Mouse (Mus musculus): ENCODE results near the gene Prap1. TPM values are rescaled to one million over a fixed set of nuclear protein-coding genes. Genes with fewer than 3 reads are reported as not detected.

Gene Prap1
- polyA plus RNA-seq, 1 experiment from 2014 or later, result 6.2 TPM

DNA sequence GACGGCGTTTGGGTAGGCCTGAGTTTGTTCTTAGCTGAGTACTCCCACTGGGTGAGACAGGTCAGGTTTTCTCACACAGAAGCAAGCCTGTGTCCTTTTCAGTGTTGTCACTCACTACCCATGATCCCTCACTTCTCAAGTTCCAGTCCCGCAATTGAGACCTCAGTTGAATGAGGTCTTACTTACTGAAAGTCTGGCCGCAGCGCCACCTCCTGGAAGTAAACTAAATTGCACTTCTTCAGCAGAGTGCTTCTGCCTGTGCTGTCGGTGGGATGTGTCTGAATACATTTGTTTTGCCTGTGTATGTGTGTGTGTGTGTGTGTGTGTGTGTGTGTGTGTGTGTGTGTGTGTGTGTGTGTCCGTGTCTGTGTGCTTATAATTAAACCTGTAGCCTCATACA is 30.1 kb upstream of the Prap1 start:
- peak; percentile 80 for TF ChIP-seq CTCF (IDR thresholded peaks at IDR 0.05; ENCODE audit: low read depth)
- 23% methylated on average over 7 of the region's 7 CpGs for WGBS
- Histone ChIP-seq H3K27me3 (ENCODE audit: insufficient read depth, low read length) (peaks cover 40% of the 10 kb centered on the region), H3K9me3 (replicated peaks; ENCODE audit: low read length) (no peaks in the 10 kb centered on the region), H3K36me3 (ENCODE audit: insufficient read depth, low read length) (no peaks in the 10 kb centered on the region), H3K9ac (ENCODE audit: low read depth, low read length) (no peak overlapping the region), H3K4me2 (ENCODE audit: low read length) (no peak overlapping the region), H3K4me3 (replicated peaks; ENCODE audit: low read depth, low read length) (no peak overlapping the region), H3K27ac (no peak overlapping the region), H3K4me1 (replicated peaks; ENCODE audit: insufficient read depth, low read length) (peaks cover 13% of the 10 kb centered on the region)
- ATAC-seq (replicated peaks; ENCODE audit: low FRiP score, low read depth) (0 out of 2 replicates have a peak, but pooled peaks have one; percentile 11), DNase-seq (ENCODE audit: low spot score) (peak; percentile 74)

DNA sequence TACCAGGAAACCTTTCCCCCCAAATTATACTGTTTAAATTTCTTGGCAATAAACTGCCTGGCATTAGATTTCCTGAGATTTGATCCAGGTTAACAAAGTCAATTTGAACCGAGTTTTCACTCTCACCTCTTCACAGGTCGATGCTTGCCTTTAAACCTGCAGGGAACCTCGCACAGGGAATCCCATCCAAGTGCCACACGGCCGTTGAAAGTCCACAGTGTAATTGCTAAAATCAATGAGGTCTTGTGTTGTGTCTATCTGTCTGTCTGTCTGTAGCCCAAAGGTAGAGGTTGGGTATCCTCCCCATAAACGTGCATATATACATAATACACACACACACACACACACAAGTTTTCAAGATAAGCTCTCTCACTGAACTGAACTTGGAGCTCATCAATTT is 25.8 kb upstream of the Prap1 start:
- peaks cover 5% of the 10 kb centered on the region; the same call in 1 of the 2 replicates for H3K27me3 ChIP-seq (ENCODE audit: insufficient read depth, low read length)
- H3K4me1 ChIP-seq (replicated peaks; ENCODE audit: insufficient read depth, low read length), result no peaks in the 10 kb centered on the region
- no peak overlapping the region for H3K4me3 ChIP-seq (replicated peaks; ENCODE audit: low read depth, low read length)
- TF ChIP-seq CTCF (IDR thresholded peaks at IDR 0.05; ENCODE audit: low read depth), result no peak
- H3K9me3 ChIP-seq (replicated peaks; ENCODE audit: low read length), result no peaks in the 10 kb centered on the region
- no peak overlapping the region for H3K9ac ChIP-seq (ENCODE audit: low read depth, low read length)
- no peaks in the 10 kb centered on the region for H3K36me3 ChIP-seq (ENCODE audit: insufficient read depth, low read length)
- WGBS, result 50% methylated on average over 6 of the region's 6 CpGs
- no peak overlapping the region for H3K4me2 ChIP-seq (ENCODE audit: low read length)
- ATAC-seq (replicated peaks; ENCODE audit: low FRiP score, low read depth), result no peak
- no peak for DNase-seq (ENCODE audit: low spot score)
- H3K27ac ChIP-seq, result no peak overlapping the region

DNA sequence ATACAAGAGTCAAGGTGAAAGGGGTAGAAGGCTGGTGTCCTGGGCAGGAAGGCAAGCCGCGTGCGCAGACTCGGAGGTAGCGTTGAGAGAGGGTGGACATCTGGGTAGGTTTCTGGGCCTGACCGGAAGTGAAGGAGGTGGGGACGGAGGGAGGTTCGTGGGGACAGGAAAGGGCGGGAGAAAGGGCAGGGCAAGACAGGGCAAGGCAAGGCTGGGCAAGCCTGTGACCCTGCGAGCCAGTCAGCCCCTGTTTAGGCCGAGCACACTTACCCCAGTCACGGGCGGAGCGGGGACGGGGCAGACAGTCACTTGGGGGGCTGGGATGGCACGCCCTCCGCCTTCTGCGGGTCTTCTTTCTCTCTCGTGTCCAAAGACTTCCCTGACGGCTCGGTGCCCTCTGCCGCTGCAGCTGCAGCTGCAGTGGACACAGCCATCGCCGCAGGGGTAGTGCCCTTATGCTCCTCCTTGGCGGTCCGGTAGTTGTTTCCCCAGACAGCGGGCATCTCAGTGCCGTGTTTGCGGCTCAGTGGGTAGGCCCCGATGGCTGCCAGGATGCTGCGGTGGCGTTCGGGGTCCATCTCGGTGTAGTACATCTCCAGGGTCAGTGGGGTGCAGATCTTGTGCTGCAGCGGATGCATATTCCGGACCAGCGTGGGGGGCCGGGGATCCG is 23.0 kb upstream of the Prap1 start:
- peak; percentile 59; the same call in 1 of the 2 replicates for ATAC-seq (replicated peaks; ENCODE audit: low FRiP score, low read depth)

DNA sequence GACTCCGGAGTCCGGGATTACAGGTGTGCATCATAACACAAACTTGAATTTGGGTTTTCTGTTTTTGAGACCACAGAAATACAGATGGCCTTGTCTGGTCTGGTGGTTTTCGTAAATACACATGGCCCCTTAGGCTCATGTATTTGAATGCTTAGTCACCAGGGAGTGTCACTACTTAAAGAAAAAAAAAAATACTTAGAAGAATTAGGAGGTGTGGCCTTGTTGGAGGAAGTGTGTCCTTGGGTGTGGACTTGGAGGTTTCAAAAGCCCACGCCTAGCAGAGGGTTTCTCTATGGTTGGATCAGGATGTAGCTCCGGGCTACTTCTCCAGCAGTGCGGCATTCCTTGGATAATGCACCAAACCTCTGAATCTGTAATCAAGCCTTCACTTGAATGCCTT is 15.5 kb upstream of the Prap1 start:
- no peak overlapping the region for H3K4me2 ChIP-seq (ENCODE audit: low read length)
- no peaks in the 10 kb centered on the region for H3K36me3 ChIP-seq (ENCODE audit: insufficient read depth, low read length)
- H3K4me3 ChIP-seq (replicated peaks; ENCODE audit: low read depth, low read length), result no peak overlapping the region
- H3K27me3 ChIP-seq (ENCODE audit: insufficient read depth, low read length), result peaks cover 32% of the 10 kb centered on the region
- no peaks in the 10 kb centered on the region for H3K4me1 ChIP-seq (replicated peaks; ENCODE audit: insufficient read depth, low read length)
- no peak for DNase-seq (ENCODE audit: low spot score)
- no peak for ATAC-seq (replicated peaks; ENCODE audit: low FRiP score, low read depth)
- H3K9me3 ChIP-seq (replicated peaks; ENCODE audit: low read length), result no peaks in the 10 kb centered on the region
- no peak overlapping the region for H3K9ac ChIP-seq (ENCODE audit: low read depth, low read length)
- H3K27ac ChIP-seq, result no peak overlapping the region
- TF ChIP-seq CTCF (IDR thresholded peaks at IDR 0.05; ENCODE audit: low read depth), result no peak
- WGBS, result 71% methylated on average over 6 of the region's 6 CpGs

More for the DNA sequence above, 23.0 kb upstream of the Prap1 start:
- no peaks in the 10 kb centered on the region for H3K36me3 ChIP-seq (ENCODE audit: insufficient read depth, low read length)
- no peaks in the 10 kb centered on the region for H3K27me3 ChIP-seq (ENCODE audit: insufficient read depth, low read length)
- TF ChIP-seq CTCF (IDR thresholded peaks at IDR 0.05; ENCODE audit: low read depth), result no peak
- H3K4me3 ChIP-seq (replicated peaks; ENCODE audit: low read depth, low read length), result peak overlapping the region; percentile 22; the same call in 1 of the 2 replicates
- DNase-seq (ENCODE audit: low spot score), result no peak
- WGBS, result 42% methylated on average over 38 of the region's 39 CpGs
- peak overlapping the region; percentile 46 for H3K9ac ChIP-seq (ENCODE audit: low read depth, low read length)
- H3K9me3 ChIP-seq (replicated peaks; ENCODE audit: low read length), result no peaks in the 10 kb centered on the region
- no peaks in the 10 kb centered on the region for H3K4me1 ChIP-seq (replicated peaks; ENCODE audit: insufficient read depth, low read length)
- peak overlapping the region; percentile 56 for H3K4me2 ChIP-seq (ENCODE audit: low read length)
- no peak overlapping the region for H3K27ac ChIP-seq

DNA sequence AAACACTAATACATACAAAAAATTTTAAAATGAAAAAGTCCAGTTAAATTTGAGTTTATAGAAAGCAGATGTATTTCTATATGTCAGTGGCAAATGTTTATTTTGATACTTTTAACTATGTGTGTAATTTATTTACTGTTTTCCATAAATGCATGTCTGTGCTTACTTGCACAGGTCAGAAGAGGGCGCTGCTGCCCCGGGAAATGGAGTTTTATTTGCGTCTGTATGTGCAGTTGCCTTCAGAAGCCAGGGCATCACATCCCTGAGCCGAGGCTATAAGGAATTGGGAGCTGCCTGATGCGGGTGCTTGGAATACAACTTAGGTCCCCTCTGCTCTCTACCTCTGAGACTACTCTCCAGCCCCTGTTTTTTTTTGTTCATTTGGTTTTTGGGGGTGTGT is 14.5 kb upstream of the Prap1 start:
- ATAC-seq (replicated peaks; ENCODE audit: low FRiP score, low read depth), result no peak
- TF ChIP-seq CTCF (IDR thresholded peaks at IDR 0.05; ENCODE audit: low read depth), result peak; percentile 86

DNA sequence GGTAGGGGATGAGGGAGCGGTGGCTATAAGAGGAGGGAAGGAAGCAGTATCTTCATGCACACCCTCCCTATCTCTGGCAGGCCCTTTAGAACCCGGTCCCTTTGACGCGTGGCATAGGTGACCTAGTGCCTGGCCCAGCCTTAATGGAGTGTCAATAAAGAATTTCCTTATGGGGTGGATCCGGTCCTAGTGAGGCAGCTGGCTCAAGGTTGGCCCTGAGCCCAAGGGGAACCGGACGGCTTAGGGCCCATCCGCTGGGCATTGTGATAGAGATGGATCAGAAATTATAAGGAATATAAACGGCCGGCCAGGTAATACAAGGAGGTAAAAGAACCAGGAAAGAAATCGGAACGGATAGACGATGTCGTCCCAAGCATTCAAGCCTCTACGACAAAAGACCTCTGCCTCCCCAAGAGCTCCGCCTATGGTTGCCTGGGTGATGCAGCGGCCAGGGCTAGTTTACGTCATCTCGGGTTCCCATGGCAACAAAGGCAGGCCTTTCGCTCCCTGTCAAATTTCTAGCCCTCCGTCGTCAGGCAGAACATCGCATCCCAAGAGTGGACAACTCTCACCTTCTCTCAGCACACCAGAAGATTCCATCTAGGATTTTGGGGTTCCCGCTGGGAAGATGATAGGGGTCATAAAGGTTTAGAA is 12.6 kb upstream of the Prap1 start:
- Histone ChIP-seq H3K9ac (ENCODE audit: low read depth, low read length) (no peak overlapping the region), H3K36me3 (ENCODE audit: insufficient read depth, low read length) (no peaks in the 10 kb centered on the region), H3K27me3 (ENCODE audit: insufficient read depth, low read length) (peaks cover 32% of the 10 kb centered on the region), H3K9me3 (replicated peaks; ENCODE audit: low read length) (no peaks in the 10 kb centered on the region), H3K4me3 (replicated peaks; ENCODE audit: low read depth, low read length) (0 out of 2 replicates have a peak overlapping the region, but pooled peaks have one; percentile 7), H3K4me1 (replicated peaks; ENCODE audit: insufficient read depth, low read length) (no peaks in the 10 kb centered on the region), H3K4me2 (ENCODE audit: low read length) (peak overlapping the region; percentile 37), H3K27ac (no peak overlapping the region)
- TF ChIP-seq CTCF (IDR thresholded peaks at IDR 0.05; ENCODE audit: low read depth), result no peak
- WGBS, result 3% methylated on average over 24 of the region's 24 CpGs
- ATAC-seq (replicated peaks; ENCODE audit: low FRiP score, low read depth), result no peak; the same call in 1 of the 2 replicates
- DNase-seq (ENCODE audit: low spot score), result peak; percentile 84

More for the DNA sequence above, 14.5 kb upstream of the Prap1 start:
- WGBS, result 5% methylated on average over 5 of the region's 5 CpGs
- no peaks in the 10 kb centered on the region for H3K9me3 ChIP-seq (replicated peaks; ENCODE audit: low read length)
- no peak overlapping the region for H3K4me2 ChIP-seq (ENCODE audit: low read length)
- DNase-seq (ENCODE audit: low spot score), result peak; percentile 78
- no peaks in the 10 kb centered on the region for H3K36me3 ChIP-seq (ENCODE audit: insufficient read depth, low read length)
- no peak overlapping the region for H3K4me3 ChIP-seq (replicated peaks; ENCODE audit: low read depth, low read length)
- H3K4me1 ChIP-seq (replicated peaks; ENCODE audit: insufficient read depth, low read length), result no peaks in the 10 kb centered on the region
- H3K27me3 ChIP-seq (ENCODE audit: insufficient read depth, low read length), result peaks cover 32% of the 10 kb centered on the region
- no peak overlapping the region for H3K27ac ChIP-seq
- H3K9ac ChIP-seq (ENCODE audit: low read depth, low read length), result no peak overlapping the region
